Mouse (Mus musculus) left cerebral cortex, adult 18-20 months (tissue): ENCODE measurements around the gene Mrtfa. TPM values are rescaled to one million over a fixed set of nuclear protein-coding genes. Genes with fewer than 3 reads are reported as not detected.

Source experiments
- DNase-seq, 2 experiments: peaks; one replicate each; pipeline ENCODE4 v3.0.0; 2021 to 2022; ENCODE audit warnings: low spot score in 2 of 2, mixed read lengths in 1 of 2
- total RNA-seq, 2 experiments: library from RNA; stranded (reverse); gene quantifications; 2 replicates each; pipeline ENCODE4 v1.2.3; 2021

The Mrtfa gene
- total RNA-seq, 2 experiments from 2014 or later = 60.3 to 61.9 TPM

DNA sequence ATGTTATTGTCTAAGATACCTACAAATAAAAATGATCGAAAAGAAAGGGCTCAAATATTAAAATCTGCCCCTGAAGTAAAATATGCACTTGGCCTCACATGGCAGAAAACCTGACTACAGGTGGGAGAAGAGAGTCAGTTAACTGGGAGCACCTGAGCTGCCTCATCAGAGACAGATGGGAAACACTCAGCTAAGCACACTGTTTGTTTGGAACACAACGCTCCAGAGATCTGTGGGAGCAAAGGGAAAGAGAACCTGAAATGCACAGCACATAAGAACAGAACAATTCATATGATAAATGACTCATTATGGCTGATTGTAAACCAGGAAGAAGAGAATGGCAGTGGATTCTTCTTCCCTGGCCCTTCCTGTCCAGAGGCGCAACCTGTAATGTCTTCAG is 87.1 kb downstream of the Mrtfa start:
- no peak for DNase-seq

DNA sequence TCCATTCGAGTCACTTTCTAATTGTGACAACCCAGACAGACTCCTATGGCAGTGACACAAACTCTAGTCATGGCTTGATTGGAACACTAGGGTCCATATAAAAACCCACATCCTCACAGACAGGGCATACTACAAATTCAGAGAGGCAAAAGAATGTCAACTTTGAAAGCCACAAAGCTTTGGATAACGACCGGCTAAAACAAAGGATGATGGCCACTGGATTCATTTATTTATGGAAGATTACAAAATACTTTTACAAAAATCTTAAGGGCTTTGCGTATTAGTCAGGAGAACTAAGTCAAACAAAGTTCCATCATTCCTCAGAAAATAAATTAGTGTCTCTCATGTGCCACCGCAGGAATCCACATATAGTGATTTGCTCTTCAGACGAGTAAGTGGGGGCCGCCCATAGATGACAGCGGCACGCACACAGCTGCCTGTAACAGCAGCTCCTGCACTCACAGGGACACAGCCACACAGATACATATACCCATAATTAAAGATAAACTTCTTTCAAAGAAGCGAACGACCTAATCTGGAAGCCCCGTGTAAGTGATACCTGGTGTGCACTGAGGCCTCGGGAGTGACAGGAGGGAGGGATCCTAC is 88.2 kb downstream of the Mrtfa start:
- no peak for DNase-seq

- no peak for DNase-seq
Measured at GRCm38 (mm10) chr15:81101316-81101715, 89.2 kb downstream of the Mrtfa start.

- DNase-seq = peak in 1 of 2 experiments; percentile 45
Measured at GRCm38 (mm10) chr15:81099269-81099668, 91.3 kb downstream of the Mrtfa start.

- DNase-seq = no peak
Measured at GRCm38 (mm10) chr15:81098689-81099088, 91.9 kb downstream of the Mrtfa start.

DNA sequence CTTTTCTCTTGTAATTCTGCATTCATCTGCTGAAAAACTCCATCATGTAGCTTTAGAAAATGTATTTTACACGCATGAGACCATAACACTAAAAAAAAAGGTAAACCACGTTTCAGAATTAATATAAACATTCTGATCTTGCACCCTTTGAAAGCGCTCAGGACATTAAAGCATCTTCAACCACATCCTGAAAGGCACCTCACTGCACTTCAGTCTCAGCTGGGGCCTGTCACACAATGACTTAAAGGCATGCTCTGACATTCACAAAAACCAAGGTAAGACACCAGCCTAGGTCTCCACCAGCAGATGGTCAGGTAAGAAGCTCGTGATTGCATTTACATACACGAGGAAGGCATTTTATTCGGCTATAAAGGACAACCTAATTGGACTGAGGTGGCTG is 92.7 kb downstream of the Mrtfa start:
- DNase-seq = no peak

GRCm38 (mm10) chr15:81097456-81097855 is 93.1 kb downstream of the Mrtfa start:
- DNase-seq = no peak

DNA sequence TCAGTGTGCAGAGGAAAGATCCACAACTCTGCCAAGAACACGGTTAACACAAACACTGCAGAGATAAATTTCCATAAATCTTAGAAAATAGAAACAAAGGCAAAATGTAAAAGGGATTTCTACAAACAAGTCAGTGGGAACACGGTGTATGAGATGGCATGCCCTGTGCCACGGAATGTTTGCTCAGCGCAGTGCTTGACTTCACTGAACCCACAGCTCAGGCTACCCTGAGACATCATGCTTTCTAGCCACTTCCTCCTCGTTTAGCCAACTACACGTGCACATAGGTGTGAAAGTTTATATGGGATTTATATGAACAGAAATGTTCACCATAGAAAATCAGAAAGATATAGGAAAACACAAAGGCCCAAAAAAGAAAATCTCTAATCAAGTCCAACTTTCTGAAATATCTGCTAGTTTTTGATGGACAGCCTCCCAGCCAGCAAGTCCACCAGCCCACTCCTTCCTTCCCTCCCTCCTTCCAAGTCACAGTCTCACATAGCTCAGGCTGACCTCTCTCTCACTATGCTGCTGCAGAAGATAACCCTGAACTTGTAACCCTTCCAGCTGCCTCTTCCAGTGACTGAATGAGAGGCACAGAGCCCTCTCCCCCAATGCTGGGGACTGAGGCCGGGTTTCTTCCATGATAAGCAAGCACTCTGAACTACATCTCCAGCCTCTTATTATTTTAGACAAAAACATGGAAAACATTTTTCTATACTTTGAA is 94.1 kb downstream of the Mrtfa start:
- DNase-seq = no peak

- DNase-seq = no peak
Measured at GRCm38 (mm10) chr15:81093032-81093431, 97.5 kb downstream of the Mrtfa start.

DNA sequence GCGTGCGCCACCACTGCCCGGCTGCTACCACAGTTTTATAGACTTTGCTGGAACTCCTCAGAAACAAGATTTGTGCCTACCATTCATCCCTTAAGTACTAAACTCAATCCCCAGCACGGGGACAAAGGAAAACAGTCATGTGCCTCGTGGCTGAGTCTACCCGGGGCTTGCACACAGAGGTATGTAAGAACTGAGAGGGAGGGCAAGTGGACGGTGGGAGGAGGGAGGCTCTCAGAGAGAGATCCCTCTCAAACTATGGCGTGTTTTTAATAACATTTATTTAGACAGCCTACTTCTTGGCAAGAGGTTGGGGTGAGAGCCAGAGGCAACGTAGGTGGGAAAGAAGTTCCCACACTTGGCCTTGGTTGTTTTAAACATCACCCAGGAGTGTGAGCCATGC is 98.8 kb downstream of the Mrtfa start:
- DNase-seq = no peak

DNA sequence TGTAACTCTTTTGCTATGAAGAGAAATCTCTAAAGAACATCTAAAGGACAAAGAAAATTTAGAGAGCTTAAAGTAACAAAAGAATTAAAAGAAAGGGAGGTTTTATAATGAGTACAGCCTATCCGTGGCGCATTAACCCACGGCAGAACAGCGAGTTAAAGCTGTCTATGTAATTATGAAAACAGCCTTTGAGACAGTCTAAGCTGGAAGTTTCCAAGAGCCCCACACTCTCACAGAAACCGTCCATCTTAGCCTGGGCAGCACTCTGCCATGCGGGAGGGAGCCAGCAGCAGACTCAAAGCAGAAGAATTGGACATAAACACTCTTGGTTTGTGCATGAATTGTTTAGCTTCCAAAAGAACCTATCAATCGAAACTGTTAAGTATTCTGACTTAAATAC is 103.0 kb downstream of the Mrtfa start:
- no peak for DNase-seq

- no peak for DNase-seq
Measured at GRCm38 (mm10) chr15:81086644-81087480, 103.7 kb downstream of the Mrtfa start.

- DNase-seq = no peak
Measured at GRCm38 (mm10) chr15:81083826-81084225, 106.7 kb downstream of the Mrtfa start.

GRCm38 (mm10) chr15:81083281-81083680 is 107.3 kb downstream of the Mrtfa start:
- no peak for DNase-seq

DNA sequence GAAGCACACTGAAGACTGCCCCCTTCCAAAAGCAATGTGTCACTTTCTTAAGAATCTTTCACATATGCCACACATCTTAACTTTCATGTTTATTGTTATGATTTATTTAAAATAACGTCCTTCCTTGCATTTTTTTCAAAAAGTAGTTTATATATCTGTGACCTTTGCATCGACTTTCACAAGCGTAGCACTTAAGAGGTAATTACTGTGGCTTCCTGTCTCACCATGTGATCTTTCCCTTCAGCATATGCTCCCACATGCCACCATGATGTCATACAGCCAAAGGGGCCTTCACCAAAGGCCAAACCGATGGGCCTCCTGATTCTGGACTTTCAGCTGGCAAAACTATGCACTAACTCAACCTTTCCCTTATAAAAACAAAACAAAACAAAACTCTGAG is 109.3 kb downstream of the Mrtfa start:
- DNase-seq = no peak

DNA sequence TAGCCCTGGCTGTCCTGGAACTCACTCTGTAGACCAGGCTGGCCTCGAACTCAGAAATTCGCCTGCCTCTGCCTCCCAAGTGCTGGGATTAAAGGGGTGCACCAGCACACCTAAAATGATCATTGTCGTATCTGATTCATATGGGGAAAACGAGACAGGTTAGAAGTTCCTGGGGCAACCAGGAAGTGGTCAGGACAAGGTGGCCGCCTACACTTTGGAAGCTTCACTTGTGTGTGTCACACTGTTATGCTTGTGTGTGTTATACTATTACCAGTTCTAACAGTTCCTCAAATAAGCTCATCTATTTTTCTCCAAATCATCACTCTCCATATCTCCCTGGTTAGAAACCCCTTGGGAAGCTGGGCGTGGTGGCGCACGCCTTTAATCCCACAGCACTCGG is 110.2 kb downstream of the Mrtfa start:
- no peak for DNase-seq

GRCm38 (mm10) chr15:81079255-81079654 is 111.3 kb downstream of the Mrtfa start:
- DNase-seq = no peak

DNA sequence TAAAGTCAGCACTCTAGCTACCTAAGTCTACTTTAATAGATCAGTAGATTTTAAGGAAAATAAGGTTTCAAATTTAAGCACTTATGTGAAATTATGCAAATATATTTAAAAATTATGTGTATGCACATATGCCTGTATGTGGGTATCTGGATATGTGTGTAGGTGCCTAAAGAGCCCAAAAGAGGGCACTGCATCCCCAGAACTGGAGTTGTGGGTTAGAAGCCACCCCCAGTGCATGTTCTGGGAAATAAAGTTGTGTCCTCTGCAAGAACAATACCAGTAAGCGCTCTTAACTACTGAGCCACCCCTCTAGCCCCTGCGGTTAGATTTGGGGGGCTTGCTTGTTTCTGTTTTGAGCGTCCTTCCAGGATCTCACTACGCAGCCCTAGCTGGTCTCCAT is 113.0 kb downstream of the Mrtfa start:
- no peak for DNase-seq

GRCm38 (mm10) chr15:81074543-81074942 is 116.0 kb downstream of the Mrtfa start:
- no peak for DNase-seq

DNA sequence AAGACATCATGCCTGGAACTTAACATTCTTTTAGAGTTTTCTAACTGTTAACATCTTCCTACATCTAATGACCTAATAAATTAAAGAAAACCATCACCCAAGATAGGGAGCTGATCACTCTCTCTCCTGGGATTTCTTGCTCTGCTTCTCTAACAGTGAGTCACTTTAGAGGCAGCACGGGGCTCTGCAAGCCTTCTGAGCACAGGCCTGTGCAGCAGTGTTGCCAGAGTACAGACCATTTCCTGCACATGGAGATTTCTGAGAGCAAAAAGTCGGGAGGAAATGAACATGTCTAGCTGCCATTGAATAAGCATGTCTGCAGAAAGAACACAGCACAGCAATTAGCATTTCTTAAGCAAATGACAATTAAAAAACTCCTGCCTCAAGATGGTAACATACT is 116.8 kb downstream of the Mrtfa start:
- no peak for DNase-seq

DNA sequence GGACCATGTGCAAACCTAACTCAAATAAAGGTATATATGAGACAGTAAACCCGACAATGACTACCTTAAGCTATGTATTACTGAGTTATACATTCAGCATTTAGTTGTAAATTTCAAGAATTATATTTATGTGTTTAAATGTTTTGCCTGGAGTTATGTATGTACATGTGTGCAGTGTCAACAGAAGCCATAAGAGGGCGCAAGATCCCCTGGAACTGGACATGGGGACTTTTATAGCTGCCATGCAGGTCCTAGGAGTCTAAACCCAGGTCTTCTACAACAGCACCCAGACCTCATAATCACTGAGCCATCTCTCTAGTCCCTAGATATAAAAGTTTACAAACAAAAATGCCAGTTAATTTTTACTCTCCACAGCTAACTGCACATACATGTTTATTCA is 117.8 kb downstream of the Mrtfa start:
- no peak for DNase-seq

DNA sequence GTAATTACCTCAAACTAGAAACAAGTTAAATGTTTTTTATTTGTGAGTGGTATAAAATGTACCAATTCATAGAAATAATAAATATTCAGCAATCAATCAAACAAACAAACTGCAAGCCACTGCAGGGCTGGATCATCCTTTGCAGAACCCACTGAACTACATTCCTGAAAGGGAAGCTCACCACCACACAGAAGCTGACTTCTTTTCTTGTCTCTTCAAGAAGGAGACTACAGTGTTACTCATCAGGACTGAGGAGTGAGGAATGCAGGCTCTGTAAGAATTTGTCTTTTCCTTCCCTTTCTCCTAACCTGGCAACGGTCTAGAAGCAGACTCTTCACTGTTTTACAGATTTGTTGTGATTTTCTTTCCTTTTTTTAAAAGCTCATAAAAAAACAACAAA is 120.1 kb downstream of the Mrtfa start:
- no peak for DNase-seq
